Mouse (Mus musculus) thymus, adult 18-20 months (tissue): ENCODE results near the gene Rhpn2.

Source experiments
- DNase-seq, 2 experiments: peaks; one replicate each; pipeline ENCODE4 v3.0.0; 2022; ENCODE audit warnings: mixed read lengths in 2 of 2

The Rhpn2 gene

DNA sequence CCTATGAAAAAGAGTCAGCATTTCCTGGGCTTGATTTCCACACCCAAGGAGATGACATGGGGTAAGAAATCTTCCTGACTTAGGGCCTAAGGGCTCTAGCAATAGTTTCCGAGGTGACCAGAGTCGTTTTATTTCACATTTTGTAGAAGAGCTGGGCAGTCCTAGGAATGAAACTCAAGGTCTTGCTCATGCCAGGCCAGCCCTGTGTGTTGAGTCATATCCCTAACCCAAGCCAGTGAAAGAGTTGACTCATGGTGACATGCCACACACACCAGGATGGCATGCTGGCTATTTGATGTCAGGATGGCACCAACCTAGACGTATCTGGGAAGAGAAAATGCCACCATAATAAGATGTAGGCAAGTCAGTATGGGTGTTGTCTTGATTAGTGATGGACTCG is 15.1 kb downstream of the Rhpn2 start:
- DNase-seq: no peak

DNA sequence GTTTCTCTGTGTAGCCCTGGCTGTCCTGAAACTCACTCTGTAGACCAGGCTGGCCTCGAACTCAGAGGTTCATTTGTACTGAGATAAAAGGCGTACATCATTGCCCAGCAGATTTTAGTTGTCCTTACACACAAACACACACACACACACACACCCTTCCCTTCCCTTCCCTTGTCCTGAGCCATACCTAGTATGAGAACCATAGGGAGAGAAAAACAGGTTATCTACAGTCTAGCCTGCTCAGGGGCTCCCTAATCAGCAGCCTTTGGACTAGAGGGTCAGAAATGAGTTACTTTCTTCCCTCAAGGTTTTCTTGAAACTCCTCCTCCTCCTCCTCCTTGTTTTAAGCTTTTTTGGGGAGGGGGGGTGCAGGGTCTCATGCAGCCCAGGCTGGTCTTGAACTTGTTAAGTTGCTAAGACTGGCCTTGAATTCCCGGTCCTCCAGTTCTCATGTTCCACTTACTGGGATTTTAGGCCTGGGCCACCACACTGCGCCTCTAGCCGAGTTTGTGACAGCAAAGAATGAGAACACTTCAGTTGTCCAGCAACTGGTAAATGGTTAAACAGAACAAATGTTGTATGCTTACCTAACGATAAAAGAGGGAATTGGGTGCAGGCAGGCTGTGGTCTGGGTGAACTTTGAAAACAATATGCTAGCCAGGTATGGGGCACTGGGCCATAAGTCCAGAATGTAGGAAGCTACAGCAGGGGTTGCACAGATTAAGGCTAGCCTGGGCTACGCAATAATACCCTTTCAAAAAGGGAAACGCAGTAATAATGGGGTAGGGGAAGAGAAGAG is 16.1 kb downstream of the Rhpn2 start:
- no peak for DNase-seq

GRCm38 (mm10) chr7:35351155-35351554 is 17.2 kb downstream of the Rhpn2 start:
- no peak for DNase-seq

DNA sequence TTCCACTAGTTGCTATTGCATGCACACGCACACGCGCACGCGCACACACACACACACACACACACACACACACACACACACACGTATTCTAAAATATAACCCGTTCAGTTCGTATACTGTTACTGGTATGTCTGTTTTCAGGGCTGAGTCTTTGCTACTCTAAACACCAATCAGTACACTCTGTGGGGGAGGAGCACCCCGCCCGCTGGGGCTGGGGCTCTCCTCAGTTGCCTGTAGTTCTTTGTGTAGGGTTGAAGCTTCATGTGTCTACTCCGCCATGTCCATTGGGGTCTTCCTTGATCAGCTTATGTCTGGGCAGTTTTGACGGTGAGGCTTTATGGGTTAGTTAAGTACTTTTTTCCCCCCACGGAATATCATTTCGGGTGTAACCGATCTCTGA is 19.3 kb downstream of the Rhpn2 start:
- no peak for DNase-seq

DNA sequence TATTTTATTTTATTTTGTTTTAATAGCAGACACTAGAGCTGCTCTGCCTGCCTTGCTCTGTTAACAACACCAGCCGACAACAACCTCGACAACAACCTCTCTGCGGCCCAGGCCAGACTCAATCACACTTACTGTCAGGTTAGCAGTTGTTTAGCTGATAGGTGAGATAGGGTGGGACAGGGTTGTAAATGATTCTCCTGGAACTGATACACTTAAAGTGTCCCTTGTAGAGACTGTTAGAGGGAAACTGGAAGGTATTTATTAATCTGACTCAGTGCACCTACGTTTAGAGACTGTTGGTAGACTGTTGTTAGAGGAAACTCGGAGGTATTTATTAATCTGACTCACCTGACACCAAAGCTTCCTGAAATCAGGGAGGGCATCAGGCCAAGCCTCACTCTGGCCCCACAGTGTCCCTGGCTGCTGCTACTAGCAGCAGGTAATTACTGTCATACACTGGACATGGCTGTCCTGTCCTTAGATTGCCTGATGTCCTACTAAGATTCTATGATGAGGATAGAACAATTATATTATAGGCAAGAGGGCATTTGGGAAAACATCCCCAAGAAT is 21.4 kb downstream of the Rhpn2 start:
- no peak for DNase-seq

GRCm38 (mm10) chr7:35357621-35358020 is 23.7 kb downstream of the Rhpn2 start:
- no peak for DNase-seq

DNA sequence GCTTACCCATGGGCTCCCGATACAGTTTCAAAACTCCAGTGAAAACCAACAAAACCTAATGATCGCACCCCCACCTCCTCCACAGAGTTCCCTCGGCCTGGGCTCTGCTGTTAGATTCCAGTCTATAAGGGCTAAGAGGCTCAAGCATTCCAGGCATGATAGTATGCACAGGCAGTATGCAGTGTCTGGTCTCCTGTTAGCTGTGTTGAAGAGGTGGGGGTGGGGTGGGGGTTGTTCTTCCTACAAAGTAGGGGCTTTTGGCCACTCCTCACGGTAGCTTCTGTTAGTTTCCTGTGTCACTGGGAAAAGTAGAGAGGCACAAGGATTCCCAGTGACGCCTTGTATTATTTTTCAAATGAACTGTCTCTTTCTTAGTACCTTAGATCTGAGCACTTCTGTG is 28.3 kb downstream of the Rhpn2 start:
- no peak for DNase-seq

DNA sequence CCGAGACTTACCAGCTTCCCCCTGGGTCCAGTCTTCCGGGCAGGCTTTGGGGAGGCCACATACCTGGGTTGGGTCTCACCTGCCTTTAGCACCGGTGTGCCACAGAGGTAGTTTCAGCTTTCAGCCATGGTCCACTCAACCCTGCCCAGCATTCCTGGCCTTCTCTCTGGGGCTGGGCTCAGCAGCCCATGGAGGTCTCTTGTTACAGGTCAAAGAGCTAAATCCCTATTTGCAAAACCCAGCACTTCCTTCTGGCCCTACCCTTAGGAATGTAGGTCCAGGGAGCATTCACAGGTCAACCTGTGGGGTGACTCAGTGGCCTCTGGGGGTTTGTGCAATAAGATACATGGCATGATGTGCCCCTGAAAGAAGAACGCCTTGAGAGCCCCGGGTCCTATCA is 28.9 kb downstream of the Rhpn2 start:
- DNase-seq: no peak

DNA sequence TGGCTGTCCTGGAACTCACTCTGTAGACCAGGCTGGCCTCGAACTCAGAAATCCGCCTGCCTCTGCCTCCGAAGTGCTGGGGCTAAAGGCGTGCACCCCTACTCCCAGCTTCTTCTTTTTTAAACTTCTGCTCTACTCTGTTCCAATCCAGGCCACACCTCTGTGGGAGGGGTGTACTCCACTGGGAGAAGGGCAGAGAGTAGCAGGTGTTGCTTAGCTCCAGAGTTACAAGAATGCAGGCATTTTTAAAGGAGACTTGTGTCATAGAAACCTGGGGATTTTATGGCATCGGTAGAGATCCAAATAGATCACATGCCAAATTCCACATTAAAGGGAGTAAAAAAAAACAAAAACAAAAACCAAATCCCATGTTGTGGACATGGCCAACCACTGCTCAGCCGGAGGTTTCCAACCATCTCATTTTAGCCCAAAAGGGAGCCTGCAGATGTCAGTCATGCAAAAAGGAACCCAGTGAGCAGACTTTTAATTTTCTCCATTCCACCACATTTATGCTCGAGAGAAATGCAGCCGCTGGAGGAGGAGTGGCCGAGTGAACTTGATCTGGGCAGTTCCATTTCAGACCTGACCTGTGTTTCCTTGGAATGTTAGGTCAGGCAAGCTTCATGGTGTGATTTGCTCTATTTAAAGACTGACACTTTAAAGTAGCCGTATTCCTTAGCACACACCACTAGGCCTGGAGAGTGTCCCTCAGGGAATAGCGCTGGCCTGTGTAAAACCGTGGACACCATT is 31.4 kb downstream of the Rhpn2 start:
- no peak for DNase-seq

GRCm38 (mm10) chr7:35371096-35371495 is 37.1 kb downstream of the Rhpn2 start:
- DNase-seq: no peak

DNA sequence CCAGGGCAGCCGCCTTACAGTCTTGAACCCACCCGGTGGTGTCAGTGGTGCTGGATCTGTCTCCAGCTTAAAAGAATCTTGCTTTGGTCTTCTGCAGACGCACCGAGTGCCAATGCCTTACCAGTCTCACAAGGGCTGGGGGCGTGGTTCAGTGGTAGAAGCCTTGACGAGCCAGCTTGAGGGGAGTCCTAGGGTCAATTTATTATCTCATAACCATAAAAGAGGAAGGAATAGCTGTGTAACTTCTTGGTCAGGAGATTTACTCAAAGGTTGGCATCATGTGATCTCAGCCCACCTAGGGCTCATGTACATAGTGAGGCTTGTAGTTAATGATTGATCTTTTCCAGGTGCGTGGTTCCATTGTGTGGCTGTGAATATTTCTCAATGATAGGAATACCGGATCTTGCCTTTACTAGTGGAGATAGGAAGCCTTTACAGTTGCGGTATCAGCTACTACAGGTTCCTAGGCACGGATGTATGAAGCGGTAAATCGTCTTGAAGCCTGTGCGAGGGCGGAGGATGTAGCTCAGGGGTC is 38.6 kb downstream of the Rhpn2 start:
- no peak for DNase-seq

GRCm38 (mm10) chr7:35373146-35373989 is 39.4 kb downstream of the Rhpn2 start:
- DNase-seq: no peak

- DNase-seq: no peak
These were observed 40.3 kb downstream of the Rhpn2 start for GRCm38 (mm10) chr7:35374265-35374664.

DNA sequence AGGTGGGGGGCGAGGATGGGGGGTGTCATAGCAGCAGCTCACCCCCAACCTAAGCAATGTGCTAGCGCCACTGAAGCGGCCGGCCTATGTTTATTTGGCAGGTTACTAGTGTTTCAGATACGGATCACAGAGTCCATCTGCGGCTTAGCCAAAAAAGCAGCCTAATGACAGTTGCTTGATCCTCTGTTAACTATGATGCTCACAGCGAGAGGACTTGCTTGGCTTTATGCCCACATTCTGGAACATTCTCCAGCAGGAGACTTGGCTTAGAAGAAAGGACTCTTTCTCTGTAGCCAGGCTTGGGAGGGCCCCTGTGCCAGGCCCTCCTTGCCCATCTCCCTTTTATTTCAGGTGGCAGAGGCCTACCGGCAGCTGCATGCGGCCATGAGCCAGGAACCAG is 42.7 kb downstream of the Rhpn2 start:
- DNase-seq: no peak

DNA sequence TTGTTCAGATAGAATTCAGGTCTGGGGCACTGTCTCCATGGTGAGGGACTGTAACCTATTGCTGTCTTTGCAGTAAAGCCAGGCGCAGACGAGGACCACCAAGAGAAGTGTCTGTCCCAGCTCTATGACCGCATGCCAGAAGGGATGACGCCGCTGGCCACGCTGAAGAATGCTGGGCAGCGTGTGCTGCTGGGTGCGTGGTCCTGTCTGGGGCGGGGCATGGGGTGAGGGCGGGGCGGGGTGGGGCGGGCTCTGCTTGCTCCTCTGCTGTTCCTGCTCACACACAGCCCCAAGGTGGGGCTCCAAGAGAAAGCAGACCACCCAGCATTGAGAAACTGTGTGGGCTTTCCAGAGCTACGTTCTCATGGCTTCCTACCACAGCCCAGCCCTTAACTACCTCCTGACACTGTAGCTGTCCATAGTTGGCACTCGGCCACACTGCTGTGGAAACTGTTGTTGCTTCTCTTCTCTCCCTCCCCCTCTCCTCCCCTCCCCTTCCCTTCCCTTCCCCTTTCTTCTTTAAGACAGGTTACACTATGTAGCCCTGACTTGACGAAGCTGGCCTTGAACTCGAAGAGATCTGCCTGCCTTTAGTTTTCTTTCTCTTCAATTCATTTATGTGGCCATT is 45.6 kb downstream of the Rhpn2 start:
- no peak for DNase-seq

DNA sequence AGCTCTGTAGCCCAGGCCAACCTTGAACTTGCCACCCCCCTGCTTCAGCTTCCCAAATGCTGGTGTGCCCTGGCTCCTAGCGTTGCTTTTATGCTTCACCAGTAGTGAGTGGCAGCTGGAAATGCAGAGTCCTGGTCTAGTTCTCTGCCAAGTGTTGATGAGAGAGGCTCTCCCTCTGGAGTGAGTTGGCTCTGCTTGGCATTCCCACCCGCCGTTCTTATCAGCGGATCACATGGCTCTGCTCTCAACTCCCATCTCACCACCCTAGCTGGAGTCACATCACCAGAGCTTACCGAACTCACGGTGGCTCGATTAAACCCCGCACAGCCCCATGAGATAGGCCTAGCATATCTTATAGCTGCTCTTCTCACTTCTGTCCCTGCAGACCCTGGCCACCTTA is 46.4 kb downstream of the Rhpn2 start:
- no peak for DNase-seq

GRCm38 (mm10) chr7:35381861-35382260 is 47.9 kb downstream of the Rhpn2 start:
- no peak for DNase-seq

- no peak for DNase-seq
These were observed 48.9 kb downstream of the Rhpn2 start for GRCm38 (mm10) chr7:35382706-35383353.

GRCm38 (mm10) chr7:35386525-35386952 is 52.6 kb downstream of the Rhpn2 start:
- no peak for DNase-seq

DNA sequence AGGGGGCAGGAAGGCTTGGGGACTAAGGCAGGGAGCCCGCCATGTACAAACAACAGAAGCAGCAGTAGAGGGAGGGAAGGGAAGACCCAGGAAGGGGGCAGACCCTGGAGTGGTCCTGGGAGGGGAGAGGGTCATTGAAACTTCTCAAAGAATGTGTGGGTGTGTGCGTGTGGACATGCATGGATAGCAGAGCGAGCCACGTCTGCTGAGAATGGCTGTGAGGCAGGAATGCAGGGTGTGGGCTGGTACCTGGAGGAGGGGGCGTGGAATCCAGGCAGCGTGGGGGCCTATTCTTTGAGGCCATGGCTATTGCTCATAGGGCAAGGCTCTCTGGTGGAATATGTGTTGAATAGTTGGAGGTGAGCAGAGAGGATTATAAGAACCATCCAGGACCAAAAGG is 54.7 kb downstream of the Rhpn2 start:
- DNase-seq: no peak

DNA sequence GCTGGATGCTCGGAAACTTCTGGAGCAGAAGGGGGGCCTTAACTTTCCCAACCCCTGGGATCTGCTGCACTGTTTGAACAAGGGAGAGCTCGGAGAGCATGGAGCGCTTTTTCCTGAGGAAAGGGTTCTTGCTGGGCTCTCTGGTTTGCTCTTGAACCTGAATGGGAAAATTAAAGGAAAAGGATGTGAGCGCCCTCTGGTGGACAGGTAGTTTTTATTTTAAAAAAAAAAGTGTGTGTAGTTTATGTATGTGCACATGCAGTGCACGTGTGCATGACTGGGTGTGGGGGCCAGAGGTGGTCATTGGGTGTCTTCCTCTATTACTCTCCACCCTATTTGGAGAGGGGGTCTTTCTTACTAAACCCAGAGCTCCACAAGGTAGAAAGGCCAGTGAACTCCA is 59.0 kb downstream of the Rhpn2 start:
- DNase-seq: no peak
